Mouse (Mus musculus) CH12.LX (cell line): Measurements from ENCODE around the gene Mllt3. TPM values are rescaled to one million over a fixed set of nuclear protein-coding genes. Genes with fewer than 3 reads are reported as not detected.

Experiments
- DNase-seq: peaks from one replicate; pipeline ENCODE4 v3.0.0-alpha.2; 2013; ENCODE audit errors: extremely low read depth
- H3K27ac ChIP-seq: 2 replicates; pipeline ENCODE4 v1.5.1; 2012; ENCODE audit warnings: low read depth, mild to moderate bottlenecking, control low read depth, moderate library complexity; ENCODE audit not compliant: insufficient read depth
- H3K27me3 ChIP-seq: replicated peaks from 2 replicates; pipeline ENCODE3; 2012; ENCODE audit warnings: inconsistent platforms
- H3K36me3 ChIP-seq, 2 experiments: replicated peaks in 1 of 2; 2 replicates each; pipeline versions ENCODE3 to v1.6.1; 2012; ENCODE audit warnings: inconsistent platforms in 1 of 2, low read length in 1 of 2, mild to moderate bottlenecking in 1 of 2, mixed read lengths in 1 of 2, moderate library complexity in 1 of 2; ENCODE audit not compliant: control insufficient read depth in 1 of 2, insufficient read depth in 1 of 2
- H3K4me1 ChIP-seq, 2 experiments: 2 replicates each; pipeline ENCODE4 v1.6.1; 2012; ENCODE audit warnings: inconsistent platforms in 1 of 2, moderate library complexity in 1 of 2; ENCODE audit not compliant: insufficient read depth in 2 of 2, control insufficient read depth in 1 of 2
- H3K4me2 ChIP-seq: 2 replicates; pipeline ENCODE4 v1.6.1; 2012; ENCODE audit warnings: low read depth, mild to moderate bottlenecking, control low read depth; ENCODE audit not compliant: poor library complexity, insufficient read depth, severe bottlenecking
- H3K4me3 ChIP-seq, 3 experiments: fragments of 150-350 bp in 1 of 3; sonication (generic) in 1 of 3; replicated peaks in 1 of 3; 2 replicates each; pipeline versions ENCODE3 to v1.5.1; 2011 to 2012; ENCODE audit warnings: low read depth in 2 of 3, low read length in 2 of 3, mild to moderate bottlenecking in 2 of 3, moderate library complexity in 2 of 3, control low read depth in 1 of 3, improper control_type of control experiment in 1 of 3, inconsistent platforms in 1 of 3, mixed read lengths in 1 of 3; ENCODE audit not compliant: poor library complexity in 1 of 3
- H3K79me2 ChIP-seq: replicated peaks from 2 replicates; pipeline ENCODE4 v1.6.1; 2012; ENCODE audit warnings: mild to moderate bottlenecking, moderate library complexity; ENCODE audit not compliant: control insufficient read depth, poor library complexity, insufficient read depth, severe bottlenecking; ENCODE audit errors: extremely low read depth
- H3K9ac ChIP-seq: 2 replicates; pipeline ENCODE4 v1.6.1; 2012; ENCODE audit warnings: low read depth, mild to moderate bottlenecking, control low read depth, moderate library complexity; ENCODE audit not compliant: insufficient read depth
- H3K9me3 ChIP-seq: replicated peaks from 2 replicates; pipeline ENCODE3; 2012; ENCODE audit warnings: low read length, inconsistent platforms, mixed read lengths
- BHLHE40 ChIP-seq: IDR thresholded peaks from 2 replicates; pipeline ENCODE4 v1.6.1; 2011; ENCODE audit warnings: mild to moderate bottlenecking, low read depth, low read length, improper control_type of control experiment
- CHD2 ChIP-seq: IDR thresholded peaks from 2 replicates; pipeline ENCODE4 v1.6.1; 2011; ENCODE audit warnings: low read length, improper control_type of control experiment
- E2F4 ChIP-seq: IDR thresholded peaks from 2 replicates; pipeline ENCODE4 v1.6.1; 2011; ENCODE audit warnings: low read depth, low read length, improper control_type of control experiment; ENCODE audit not compliant: insufficient replicate concordance
- ELF1 ChIP-seq: IDR thresholded peaks from 2 replicates; pipeline ENCODE4 v1.6.1; 2014; ENCODE audit warnings: low read depth, mild to moderate bottlenecking, inconsistent platforms, low read length, improper control_type of control experiment
- EP300 ChIP-seq: IDR thresholded peaks from 2 replicates; pipeline ENCODE4 v1.6.1; 2011; ENCODE audit warnings: low read length, improper control_type of control experiment
- HCFC1 ChIP-seq: IDR thresholded peaks from 2 replicates; pipeline ENCODE4 v1.6.1; 2012; ENCODE audit warnings: low read depth, mild to moderate bottlenecking, inconsistent platforms, low read length, improper control_type of control experiment
- IRF4 ChIP-seq: IDR thresholded peaks from 2 replicates; pipeline ENCODE4 v1.6.1; 2014; ENCODE audit warnings: low read depth, mild to moderate bottlenecking, inconsistent platforms, low read length, improper control_type of control experiment
- JUN ChIP-seq: IDR thresholded peaks from 2 replicates; pipeline ENCODE4 v1.6.1; 2011; ENCODE audit warnings: low read depth, mild to moderate bottlenecking, low read length, improper control_type of control experiment, moderate library complexity; ENCODE audit not compliant: insufficient read depth
- JUND ChIP-seq: conservative IDR thresholded peaks from 2 replicates; pipeline ENCODE4 v1.6.1; 2011; ENCODE audit warnings: low read depth, low read length, improper control_type of control experiment
- KAT2A ChIP-seq: IDR thresholded peaks from 2 replicates; pipeline ENCODE4 v1.6.1; 2012; ENCODE audit warnings: low read length, improper control_type of control experiment, inconsistent platforms; ENCODE audit not compliant: insufficient replicate concordance
- MAFK ChIP-seq: IDR thresholded peaks from 2 replicates; pipeline ENCODE4 v1.6.1; 2011; ENCODE audit warnings: low read length, improper control_type of control experiment; ENCODE audit not compliant: insufficient replicate concordance
- MAX ChIP-seq: IDR thresholded peaks from 2 replicates; pipeline ENCODE4 v1.6.1; 2011; ENCODE audit warnings: low read length, improper control_type of control experiment
- MAZ ChIP-seq: IDR thresholded peaks from 2 replicates; pipeline ENCODE4 v1.6.1; 2012; ENCODE audit warnings: low read depth, mild to moderate bottlenecking, inconsistent platforms, low read length, improper control_type of control experiment, moderate library complexity
- MEF2A ChIP-seq: IDR thresholded peaks from 2 replicates; pipeline ENCODE4 v1.6.1; 2014; ENCODE audit warnings: low read depth, mild to moderate bottlenecking, inconsistent platforms, low read length, improper control_type of control experiment, borderline replicate concordance
- MXI1 ChIP-seq: IDR thresholded peaks from 2 replicates; pipeline ENCODE4 v1.6.1; 2011; ENCODE audit warnings: mild to moderate bottlenecking, low read depth, low read length, improper control_type of control experiment
- MYC ChIP-seq: IDR thresholded peaks from 2 replicates; pipeline ENCODE4 v1.6.1; 2011; ENCODE audit warnings: low read depth, mild to moderate bottlenecking, improper control_type of control experiment, low read length
- NELFE ChIP-seq: IDR thresholded peaks from 2 replicates; pipeline ENCODE4 v1.6.1; 2011; ENCODE audit warnings: low read depth, low read length, improper control_type of control experiment
- NRF1 ChIP-seq: IDR thresholded peaks from 2 replicates; pipeline ENCODE4 v1.6.1; 2014; ENCODE audit warnings: low read depth, mild to moderate bottlenecking, inconsistent platforms, low read length, improper control_type of control experiment, moderate library complexity
- PAX5 ChIP-seq: IDR thresholded peaks from 2 replicates; pipeline ENCODE4 v1.6.1; 2012; ENCODE audit warnings: low read length, inconsistent platforms, mixed read lengths
- POLR2A ChIP-seq: IDR thresholded peaks from 2 replicates; pipeline ENCODE4 v1.6.1; 2011; ENCODE audit warnings: low read depth, mild to moderate bottlenecking, improper control_type of control experiment, low read length
- POLR2AphosphoS2 ChIP-seq: IDR thresholded peaks from 2 replicates; pipeline ENCODE4 v1.6.1; 2011; ENCODE audit warnings: low read depth, low read length, improper control_type of control experiment
- RAD21 ChIP-seq: IDR thresholded peaks from 2 replicates; pipeline ENCODE4 v1.6.1; 2011; ENCODE audit warnings: low read depth, mild to moderate bottlenecking, low read length, improper control_type of control experiment, moderate library complexity
- RCOR1 ChIP-seq: conservative IDR thresholded peaks from 2 replicates; pipeline ENCODE4 v1.6.1; 2012; ENCODE audit warnings: low read depth, mild to moderate bottlenecking, inconsistent platforms, low read length, improper control_type of control experiment
- SIN3A ChIP-seq: IDR thresholded peaks from 2 replicates; pipeline ENCODE4 v1.6.1; 2012; ENCODE audit warnings: low read length, improper control_type of control experiment, inconsistent platforms
- SMC3 ChIP-seq: IDR thresholded peaks from 2 replicates; pipeline ENCODE4 v1.6.1; 2011; ENCODE audit warnings: low read depth, low read length, improper control_type of control experiment
- TBP ChIP-seq: conservative IDR thresholded peaks from 2 replicates; pipeline ENCODE4 v1.6.1; 2011; ENCODE audit warnings: low read depth, low read length, improper control_type of control experiment
- UBTF ChIP-seq: IDR thresholded peaks from 2 replicates; pipeline ENCODE4 v1.6.1; 2012; ENCODE audit warnings: low read depth, mild to moderate bottlenecking, inconsistent platforms, low read length, improper control_type of control experiment, moderate library complexity
- USF1 ChIP-seq: IDR thresholded peaks from 2 replicates; pipeline ENCODE4 v1.6.1; 2014; ENCODE audit warnings: low read depth, mild to moderate bottlenecking, inconsistent platforms, low read length, improper control_type of control experiment
- ZKSCAN1 ChIP-seq: IDR thresholded peaks from 2 replicates; pipeline ENCODE4 v1.6.1; 2012; ENCODE audit warnings: low read depth, inconsistent platforms, low read length, improper control_type of control experiment, borderline replicate concordance
- dilution Hi-C: fragments of 300-500 bp; cut with MboI; formaldehyde crosslinking; loops from 2 replicates; pipeline ENCODE4 v1.14.3; 2020; ENCODE audit warnings: low sequenced_read_pairs; ENCODE audit not compliant: extremely low pct_unique_long_range_greater_than_20kb, extremely low pct_ligation_motif_present
- in situ Hi-C: fragments of 300-500 bp; cut with MboI; formaldehyde crosslinking; loops from 3 replicates; pipeline ENCODE4 v1.14.3; 2019; ENCODE audit warnings: low sequenced_read_pairs, low pct_ligation_motif_present, low pct_unique_long_range_greater_than_20kb, mixed read lengths
- polyA plus RNA-seq: library from polyadenylated mRNA; unstranded; fragments of >175 nt; gene quantifications from 2 replicates; pipeline ENCODE4 v1.2.1, GENCODE M21; 2012; ENCODE audit warnings: low read depth; ENCODE audit not compliant: insufficient read length
- total RNA-seq, 2 experiments: library from RNA; depleted of rRNA; stranded (reverse); fragments of 300-350 nt in 1 of 2; fragments of >200 nt in 1 of 2; gene quantifications; 2 replicates each; pipeline ENCODE4 v1.2.3; 2012 to 2014

Mllt3 gene
- total and polyA plus RNA-seq, 3 experiments = 8.3 to 20.9 (median 10.1) TPM

GRCm38 (mm10) chr4:87783809-87784208 is 249.4 kb downstream of the Mllt3 start:
- Histone ChIP-seq H3K4me2 (no peak overlapping the region), H3K9ac (no peak overlapping the region), H3K4me1 (peaks cover 0 to 7% of the 10 kb centered on the region in 2 experiments; a peak in 2 of 4 replicates), H3K27me3 (no peaks in the 10 kb centered on the region), H3K79me2 (no peaks in the 10 kb centered on the region), H3K36me3 (peaks cover 0 to 9% of the 10 kb centered on the region in 2 experiments), H3K27ac (no peak overlapping the region), H3K4me3 (no peak overlapping the region), H3K9me3 (no peaks in the 10 kb centered on the region)
- dilution Hi-C loops (no loop called here), in situ Hi-C loops (loop anchor here (25.0 kb wide), 4 partner anchors 228 to 753 kb away; no protein-coding TSS in a partner anchor)
- TF ChIP-seq KAT2A (no peak), SMC3 (no peak), MXI1 (no peak), USF1 (no peak), NELFE (no peak), TBP (no peak), SIN3A (no peak), CHD2 (no peak), POLR2A (no peak), BHLHE40 (no peak), MAFK (no peak), JUN (no peak), PAX5 (no peak), MYC (no peak), EP300 (no peak), RCOR1 (no peak)
- no peak for DNase-seq

GRCm38 (mm10) chr4:87781971-87782370 is 251.2 kb downstream of the Mllt3 start:
- H3K27ac ChIP-seq = no peak overlapping the region
- DNase-seq = no peak
- dilution Hi-C loops = no loop called here
- H3K27me3 ChIP-seq = no peaks in the 10 kb centered on the region
- H3K36me3 ChIP-seq = peaks cover 0 to 9% of the 10 kb centered on the region in 2 experiments
- no peaks in the 10 kb centered on the region for H3K9me3 ChIP-seq
- peaks cover 0 to 16% of the 10 kb centered on the region in 2 experiments; a peak in 2 of 4 replicates for H3K4me1 ChIP-seq
- TF ChIP-seq POLR2AphosphoS2 (no peak), RAD21 (no peak), IRF4 (no peak), MYC (no peak), CHD2 (no peak), MAZ (no peak), E2F4 (no peak), NRF1 (no peak), POLR2A (no peak), MXI1 (no peak), ZKSCAN1 (no peak), JUND (no peak), ELF1 (no peak), HCFC1 (no peak), JUN (no peak), UBTF (no peak), MAX (no peak), KAT2A (no peak), PAX5 (no peak), MEF2A (no peak)
- H3K79me2 ChIP-seq = no peaks in the 10 kb centered on the region
- H3K9ac ChIP-seq = no peak overlapping the region
- no peak overlapping the region for H3K4me3 ChIP-seq
- H3K4me2 ChIP-seq = no peak overlapping the region
- in situ Hi-C loops = loop anchor here (25.0 kb wide), 4 partner anchors 230 to 755 kb away; no protein-coding TSS in a partner anchor
